Mouse (Mus musculus): Measurements from ENCODE around the gene Pla2g4a. TPM values are rescaled to one million over a fixed set of nuclear protein-coding genes. Genes with fewer than 3 reads are reported as not detected.

Pla2g4a gene
- polyA plus RNA-seq, 1 experiment, result not detected

- Histone ChIP-seq H3K9me3 (ENCODE audit: control insufficient read depth, low read length) (no peaks in the 10 kb centered on the region), H3K36me3 (ENCODE audit: control insufficient read depth) (no peaks in the 10 kb centered on the region), H3K4me3 (replicated peaks) (no peak overlapping the region), H3K4me1 (ENCODE audit: control insufficient read depth) (peaks cover 7% of the 10 kb centered on the region), H3K27me3 (ENCODE audit: control insufficient read depth) (no peaks in the 10 kb centered on the region)
- no peak for TF ChIP-seq GATA1 (IDR thresholded peaks at IDR 0.05; ENCODE audit: low read length)
- no peak for TF ChIP-seq TAL1 (IDR thresholded peaks at IDR 0.05; ENCODE audit: low read length)
These were observed 5.6 kb downstream of the Pla2g4a start for GRCm38 (mm10) chr1:149955482-149955881.

GRCm38 (mm10) chr1:149954026-149954425 lies 7.1 kb downstream of the Pla2g4a start:
- Histone ChIP-seq H3K36me3 (ENCODE audit: control insufficient read depth) (no peaks in the 10 kb centered on the region), H3K9me3 (ENCODE audit: control insufficient read depth, low read length) (no peaks in the 10 kb centered on the region), H3K4me1 (ENCODE audit: control insufficient read depth) (peaks cover 8% of the 10 kb centered on the region), H3K4me3 (replicated peaks) (no peak overlapping the region), H3K27me3 (ENCODE audit: control insufficient read depth) (no peaks in the 10 kb centered on the region)
- TF ChIP-seq GATA1 (IDR thresholded peaks at IDR 0.05; ENCODE audit: low read length), result no peak
- no peak for TF ChIP-seq TAL1 (IDR thresholded peaks at IDR 0.05; ENCODE audit: low read length)

- H3K4me3 ChIP-seq (replicated peaks), result no peak overlapping the region
- no peaks in the 10 kb centered on the region for H3K27me3 ChIP-seq (ENCODE audit: control insufficient read depth)
- H3K9me3 ChIP-seq (ENCODE audit: control insufficient read depth, low read length), result no peaks in the 10 kb centered on the region
- peaks cover 19% of the 10 kb centered on the region for H3K4me1 ChIP-seq (ENCODE audit: control insufficient read depth)
- TF ChIP-seq GATA1 (IDR thresholded peaks at IDR 0.05; ENCODE audit: low read length) (no peak), TAL1 (IDR thresholded peaks at IDR 0.05; ENCODE audit: low read length) (no peak)
- no peaks in the 10 kb centered on the region for H3K36me3 ChIP-seq (ENCODE audit: control insufficient read depth)
These were observed 9.0 kb downstream of the Pla2g4a start for GRCm38 (mm10) chr1:149952050-149952449.

GRCm38 (mm10) chr1:149950656-149951055 lies 10.4 kb downstream of the Pla2g4a start:
- TF ChIP-seq TAL1 (IDR thresholded peaks at IDR 0.05; ENCODE audit: low read length) (no peak), GATA1 (IDR thresholded peaks at IDR 0.05; ENCODE audit: low read length) (no peak)
- Histone ChIP-seq H3K36me3 (ENCODE audit: control insufficient read depth) (no peaks in the 10 kb centered on the region), H3K4me3 (replicated peaks) (no peak overlapping the region), H3K9me3 (ENCODE audit: control insufficient read depth, low read length) (no peaks in the 10 kb centered on the region), H3K27me3 (ENCODE audit: control insufficient read depth) (no peaks in the 10 kb centered on the region), H3K4me1 (ENCODE audit: control insufficient read depth) (peaks cover 23% of the 10 kb centered on the region)

- Histone ChIP-seq H3K9me3 (ENCODE audit: control insufficient read depth, low read length) (no peaks in the 10 kb centered on the region), H3K4me3 (replicated peaks) (no peak overlapping the region), H3K36me3 (ENCODE audit: control insufficient read depth) (no peaks in the 10 kb centered on the region), H3K27me3 (ENCODE audit: control insufficient read depth) (no peaks in the 10 kb centered on the region), H3K4me1 (ENCODE audit: control insufficient read depth) (peaks cover 23% of the 10 kb centered on the region)
- TF ChIP-seq TAL1 (IDR thresholded peaks at IDR 0.05; ENCODE audit: low read length), result no peak
- no peak for TF ChIP-seq GATA1 (IDR thresholded peaks at IDR 0.05; ENCODE audit: low read length)
These were observed 10.8 kb downstream of the Pla2g4a start for GRCm38 (mm10) chr1:149950254-149950653.

- no peaks in the 10 kb centered on the region for H3K27me3 ChIP-seq (ENCODE audit: control insufficient read depth)
- no peak for TF ChIP-seq GATA1 (IDR thresholded peaks at IDR 0.05; ENCODE audit: low read length)
- TF ChIP-seq TAL1 (IDR thresholded peaks at IDR 0.05; ENCODE audit: low read length), result no peak
- H3K4me1 ChIP-seq (ENCODE audit: control insufficient read depth), result peaks cover 23% of the 10 kb centered on the region
- no peak overlapping the region for H3K4me3 ChIP-seq (replicated peaks)
- no peaks in the 10 kb centered on the region for H3K9me3 ChIP-seq (ENCODE audit: control insufficient read depth, low read length)
- H3K36me3 ChIP-seq (ENCODE audit: control insufficient read depth), result no peaks in the 10 kb centered on the region
These were observed 11.8 kb downstream of the Pla2g4a start for GRCm38 (mm10) chr1:149949334-149949733.

- TF ChIP-seq GATA1 (IDR thresholded peaks at IDR 0.05; ENCODE audit: low read length) (no peak), TAL1 (IDR thresholded peaks at IDR 0.05; ENCODE audit: low read length) (no peak)
- Histone ChIP-seq H3K4me3 (replicated peaks) (no peak overlapping the region), H3K4me1 (ENCODE audit: control insufficient read depth) (peaks cover 22% of the 10 kb centered on the region), H3K27me3 (ENCODE audit: control insufficient read depth) (no peaks in the 10 kb centered on the region), H3K9me3 (ENCODE audit: control insufficient read depth, low read length) (no peaks in the 10 kb centered on the region), H3K36me3 (ENCODE audit: control insufficient read depth) (no peaks in the 10 kb centered on the region)
These were observed 12.8 kb downstream of the Pla2g4a start for GRCm38 (mm10) chr1:149948066-149948825.

GRCm38 (mm10) chr1:149946993-149947392 lies 14.1 kb downstream of the Pla2g4a start:
- TF ChIP-seq TAL1 (IDR thresholded peaks at IDR 0.05; ENCODE audit: low read length) (no peak), GATA1 (IDR thresholded peaks at IDR 0.05; ENCODE audit: low read length) (no peak)
- Histone ChIP-seq H3K9me3 (ENCODE audit: control insufficient read depth, low read length) (no peaks in the 10 kb centered on the region), H3K4me1 (ENCODE audit: control insufficient read depth) (peaks cover 22% of the 10 kb centered on the region), H3K4me3 (replicated peaks) (no peak overlapping the region), H3K27me3 (ENCODE audit: control insufficient read depth) (no peaks in the 10 kb centered on the region), H3K36me3 (ENCODE audit: control insufficient read depth) (no peaks in the 10 kb centered on the region)

- Histone ChIP-seq H3K27me3 (ENCODE audit: control insufficient read depth) (no peaks in the 10 kb centered on the region), H3K9me3 (ENCODE audit: control insufficient read depth, low read length) (no peaks in the 10 kb centered on the region), H3K4me3 (replicated peaks) (no peak overlapping the region), H3K4me1 (ENCODE audit: control insufficient read depth) (peaks cover 22% of the 10 kb centered on the region), H3K36me3 (ENCODE audit: control insufficient read depth) (no peaks in the 10 kb centered on the region)
- TF ChIP-seq GATA1 (IDR thresholded peaks at IDR 0.05; ENCODE audit: low read length) (no peak), TAL1 (IDR thresholded peaks at IDR 0.05; ENCODE audit: low read length) (no peak)
These were observed 14.7 kb downstream of the Pla2g4a start for GRCm38 (mm10) chr1:149946432-149946831.
